Mouse (Mus musculus) heart, adult 2 months (tissue): ENCODE data around the gene Erbin. TPM values are rescaled to one million over a fixed set of nuclear protein-coding genes. Genes with fewer than 3 reads are reported as not detected.

ENCODE experiments used
- DNase-seq, 2 experiments: peaks; one replicate each; pipeline ENCODE4 v3.0.0; 2021
- H3K27ac ChIP-seq: fragments of 200-600 bp; 2 replicates; pipeline ENCODE4 v1.8.1; 2022
- H3K27me3 ChIP-seq: fragments of 200-500 bp; 2 replicates; pipeline ENCODE4 v1.6.1; 2012; ENCODE audit warnings: mild to moderate bottlenecking, low read length, inconsistent platforms, mixed read lengths; ENCODE audit not compliant: control insufficient read depth, insufficient read depth
- H3K36me3 ChIP-seq: fragments of 200-500 bp; 2 replicates; pipeline ENCODE4 v1.6.1; 2012; ENCODE audit warnings: low read length, inconsistent platforms; ENCODE audit not compliant: control insufficient read depth, insufficient read depth
- H3K4me1 ChIP-seq: fragments of 200-500 bp; 2 replicates; pipeline ENCODE4 v1.6.1; 2011; ENCODE audit warnings: low read length; ENCODE audit not compliant: control insufficient read depth, insufficient read depth
- H3K4me3 ChIP-seq: fragments of 200-600 bp; 2 replicates; pipeline ENCODE4 v1.8.1; 2022
- H3K79me2 ChIP-seq: fragments of 200-500 bp; replicated peaks from 2 replicates; pipeline ENCODE4 v1.6.1; 2012; ENCODE audit warnings: mild to moderate bottlenecking, inconsistent platforms, low read length, moderate library complexity, mixed read lengths; ENCODE audit not compliant: control insufficient read depth, insufficient read depth
- H3K9ac ChIP-seq: fragments of 200-500 bp; 2 replicates; pipeline ENCODE4 v1.6.1; 2012; ENCODE audit warnings: low read depth, mild to moderate bottlenecking, control low read depth, inconsistent platforms, low read length, mixed read lengths
- CTCF ChIP-seq: fragments of 200-600 bp; IDR thresholded peaks from 2 replicates; pipeline ENCODE4 v1.8.1; 2022; ENCODE audit warnings: antibody characterized with exemption, mild to moderate bottlenecking, moderate library complexity
- EP300 ChIP-seq: fragments of 200-500 bp; IDR thresholded peaks from 2 replicates; pipeline ENCODE4 v1.6.1; 2011; ENCODE audit warnings: low read depth, low read length, control low read depth; ENCODE audit not compliant: insufficient read depth
- POLR2A ChIP-seq: fragments of 200-500 bp; IDR thresholded peaks from 2 replicates; pipeline ENCODE4 v1.6.1; 2011; ENCODE audit warnings: mild to moderate bottlenecking, low read depth, low read length, control low read depth; ENCODE audit not compliant: insufficient read depth
- WGBS: fragments of 180-500 bp; shearing (Covaris S2); methylation state at CpG from one replicate; pipeline ENCODE4 v1.1.7; 2018; 5-methylcytosine and 5-hydroxymethylcytosine counted together
- intact Hi-C: fragments of 180-260 bp; cut with DNase I; formaldehyde crosslinking; loops from one replicate; pipeline ENCODE4 v1.15.1; 2025
- polyA plus RNA-seq: library from polyadenylated mRNA; depleted of rRNA; stranded (reverse); fragments of >200 nt; gene quantifications from 2 replicates; pipeline ENCODE4 v1.2.3, GENCODE M21; 2012
- total RNA-seq, 2 experiments: library from RNA; stranded (reverse); gene quantifications; 2 replicates each; pipeline ENCODE4 v1.2.3; 2021

The Erbin gene
- total and polyA plus RNA-seq, 3 experiments: 6.2 to 47.5 (median 44.0) TPM

DNA sequence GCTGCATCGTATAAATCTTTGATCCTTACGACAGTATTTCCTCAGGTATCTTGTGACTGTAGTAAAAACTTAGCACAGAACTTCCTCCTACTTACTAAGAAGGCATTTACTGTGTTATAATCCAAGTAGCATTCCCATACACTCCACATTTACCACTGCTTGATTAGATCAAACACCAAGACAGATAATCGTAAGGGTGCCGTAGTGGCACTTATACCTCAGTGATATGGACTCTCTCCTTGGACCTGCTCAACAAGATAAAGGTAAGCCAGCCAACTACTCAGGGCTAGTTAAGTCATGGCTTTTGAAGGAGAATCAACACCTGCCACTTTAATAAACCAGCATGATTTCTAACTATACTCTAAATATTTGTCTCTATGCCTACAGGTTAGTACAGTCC lies 39.1 kb downstream of the Erbin start:
- TF ChIP-seq POLR2A: no peak
- no peak for TF ChIP-seq EP300
- TF ChIP-seq CTCF: no peak
- H3K9ac ChIP-seq: no peak overlapping the region
- H3K27ac ChIP-seq: no peak overlapping the region
- no peak for DNase-seq
- intact Hi-C loops: no loop called here
- H3K79me2 ChIP-seq: peaks cover 3% of the 10 kb centered on the region
- H3K36me3 ChIP-seq: no peaks in the 10 kb centered on the region
- H3K27me3 ChIP-seq: no peaks in the 10 kb centered on the region
- H3K4me1 ChIP-seq: no peaks in the 10 kb centered on the region; the same call in 1 of the 2 replicates
- WGBS: 94% methylated on average over 4 of the region's 4 CpGs
- H3K4me3 ChIP-seq: no peak overlapping the region

DNA sequence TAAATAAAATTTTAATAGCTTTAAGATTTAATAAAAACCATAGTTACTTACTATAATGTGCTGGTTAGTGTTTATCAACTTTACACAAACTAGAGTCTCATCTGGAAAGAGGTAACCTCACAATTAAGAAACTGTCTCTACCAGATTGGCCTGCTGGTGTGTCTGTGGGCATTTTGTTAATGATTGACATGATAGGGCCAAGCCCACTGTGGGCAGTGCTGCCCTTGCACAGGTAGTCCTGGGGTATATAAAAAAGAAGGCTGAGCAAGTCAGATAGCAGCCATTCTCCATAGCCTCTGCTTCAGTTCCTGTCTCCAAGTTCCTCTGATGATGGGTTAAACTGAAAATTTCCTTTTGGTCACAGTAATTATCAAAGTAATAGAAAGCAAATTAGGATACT lies 43.6 kb downstream of the Erbin start:
- TF ChIP-seq POLR2A: no peak
- no peak for TF ChIP-seq EP300
- no peak for TF ChIP-seq CTCF
- H3K36me3 ChIP-seq: no peaks in the 10 kb centered on the region; the same call in 1 of the 2 replicates
- no peak overlapping the region for H3K9ac ChIP-seq
- peaks cover 5% of the 10 kb centered on the region for H3K79me2 ChIP-seq
- intact Hi-C loops: no loop called here
- no peak overlapping the region for H3K27ac ChIP-seq
- no peak overlapping the region for H3K4me3 ChIP-seq
- DNase-seq: no peak
- H3K27me3 ChIP-seq: no peaks in the 10 kb centered on the region
- H3K4me1 ChIP-seq: peaks cover 1% of the 10 kb centered on the region; the same call in 1 of the 2 replicates

DNA sequence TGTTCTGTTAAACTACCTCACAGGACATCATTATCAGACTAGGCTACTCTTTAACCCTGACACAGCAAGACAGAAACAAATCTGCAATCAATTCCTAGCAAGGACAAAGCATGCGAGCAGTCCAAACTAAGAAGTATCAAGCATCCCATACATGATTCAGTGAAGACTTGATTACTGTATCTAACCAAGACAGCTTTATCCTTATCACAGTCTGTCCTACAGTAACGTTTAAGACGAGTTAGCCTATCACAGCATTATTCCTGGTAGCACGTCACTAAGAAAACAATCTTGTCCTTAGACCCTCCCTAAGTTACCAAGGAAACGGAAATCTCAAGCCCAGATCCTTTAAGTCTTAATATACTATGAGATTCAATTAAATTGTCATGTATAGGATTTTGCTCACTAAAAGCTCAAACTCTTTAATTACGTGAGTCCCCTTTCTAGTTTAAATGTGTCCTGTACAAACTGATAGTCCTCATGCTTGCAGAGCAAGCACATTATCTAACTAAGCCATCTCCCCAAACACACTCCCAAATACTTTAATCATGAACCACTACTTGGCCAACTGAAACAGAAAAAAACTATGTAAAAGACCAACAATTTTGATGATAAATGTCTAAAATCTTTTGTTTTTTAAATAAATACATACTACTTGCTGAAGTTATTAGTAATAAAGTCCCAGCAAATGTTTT lies 44.3 kb downstream of the Erbin start:
- WGBS: 78% methylated on average over 6 of the region's 6 CpGs
- DNase-seq: no peak
- Histone ChIP-seq H3K27me3 (no peaks in the 10 kb centered on the region), H3K4me3 (no peak overlapping the region), H3K9ac (no peak overlapping the region), H3K36me3 (no peaks in the 10 kb centered on the region; the same call in 1 of the 2 replicates), H3K79me2 (peaks cover 5% of the 10 kb centered on the region), H3K27ac (no peak overlapping the region), H3K4me1 (peaks cover 1% of the 10 kb centered on the region; the same call in 1 of the 2 replicates)
- TF ChIP-seq POLR2A (no peak), CTCF (no peak), EP300 (no peak)
- intact Hi-C loops: no loop called here

DNA sequence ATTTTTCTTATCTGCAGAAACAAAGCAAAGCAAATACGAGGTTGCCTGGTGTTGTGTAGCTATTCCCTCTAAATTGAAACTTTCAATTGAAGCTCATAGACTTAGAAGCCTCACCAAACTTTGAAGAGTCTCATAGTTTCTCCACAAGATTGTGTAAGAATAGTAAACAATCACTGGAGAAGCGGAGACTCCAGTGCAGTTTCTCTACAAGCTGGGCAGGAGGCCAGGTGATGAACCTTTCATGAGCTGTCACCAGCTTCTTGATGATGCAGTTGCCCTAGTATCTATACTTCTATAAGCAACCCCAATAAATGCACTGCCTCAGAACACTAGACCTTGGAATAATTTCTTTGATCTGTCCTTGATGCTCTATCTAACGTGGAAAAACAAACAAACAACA lies 49.5 kb downstream of the Erbin start:
- intact Hi-C loops: loop anchor here (5.0 kb wide), 1 partner anchor 47 kb away; no protein-coding TSS in a partner anchor
- DNase-seq: no peak
- peaks cover 3% of the 10 kb centered on the region for H3K4me1 ChIP-seq

DNA sequence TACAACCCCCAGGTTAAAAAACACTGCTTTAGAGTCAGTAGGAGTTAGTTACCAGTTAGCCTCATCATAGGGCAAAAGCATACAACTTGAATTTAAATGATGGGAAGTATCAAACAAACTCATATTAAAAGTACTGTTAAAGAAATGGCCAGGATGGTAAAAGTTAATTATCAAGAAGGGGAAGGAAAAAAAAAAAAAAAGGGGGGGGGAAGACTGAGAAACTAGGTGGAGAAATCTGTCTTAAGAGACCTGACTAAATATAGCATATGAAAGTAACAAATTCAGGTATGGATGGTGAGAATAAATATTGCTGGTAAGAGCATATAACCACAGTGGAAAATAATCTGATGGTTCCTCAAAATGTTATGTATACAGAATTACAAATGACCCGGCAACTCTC lies 50.2 kb downstream of the Erbin start:
- WGBS: 97% methylated on average over 1 of the region's 1 CpGs

More for the DNA sequence above, 49.5 kb downstream of the Erbin start:
- Histone ChIP-seq H3K27me3 (no peaks in the 10 kb centered on the region), H3K4me3 (no peak overlapping the region), H3K9ac (no peak overlapping the region), H3K27ac (no peak overlapping the region), H3K79me2 (peaks cover 4% of the 10 kb centered on the region), H3K36me3 (peaks cover 7% of the 10 kb centered on the region)
- WGBS: 49% methylated on average over 3 of the region's 3 CpGs
- no peak for TF ChIP-seq CTCF
- TF ChIP-seq EP300: no peak
- TF ChIP-seq POLR2A: no peak

DNA sequence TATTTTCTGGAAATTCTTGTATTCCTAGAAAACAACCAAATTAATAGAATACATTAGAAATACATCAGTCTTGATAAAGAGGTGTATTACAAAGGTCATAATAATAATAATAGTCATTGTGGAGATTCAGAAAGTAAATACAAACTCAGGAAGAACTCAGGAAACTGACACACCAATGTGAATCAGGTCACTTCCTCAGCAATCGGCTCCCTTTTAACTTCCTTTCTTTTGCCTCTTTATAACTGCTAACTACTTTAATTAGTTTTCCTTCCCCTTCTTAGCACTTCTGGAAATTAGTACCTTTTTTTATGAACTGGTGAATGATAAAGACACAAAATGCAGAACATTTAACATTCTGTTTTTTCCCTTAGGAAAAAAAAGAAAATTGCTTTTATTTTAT lies 51.4 kb downstream of the Erbin start:
- no peak overlapping the region for H3K27ac ChIP-seq
- WGBS: 38% methylated on average over 1 of the region's 1 CpGs
- H3K9ac ChIP-seq: no peak overlapping the region
- peaks cover 7% of the 10 kb centered on the region for H3K36me3 ChIP-seq
- no peaks in the 10 kb centered on the region for H3K27me3 ChIP-seq
- TF ChIP-seq CTCF (no peak), EP300 (no peak), POLR2A (no peak)
- peaks cover 3% of the 10 kb centered on the region for H3K79me2 ChIP-seq
- no peak overlapping the region for H3K4me3 ChIP-seq
- peaks cover 3% of the 10 kb centered on the region for H3K4me1 ChIP-seq
- intact Hi-C loops: no loop called here
- no peak for DNase-seq

More for the DNA sequence above, 50.2 kb downstream of the Erbin start:
- intact Hi-C loops: loop anchor here (5.0 kb wide), 1 partner anchor 47 kb away; no protein-coding TSS in a partner anchor
- H3K36me3 ChIP-seq: peaks cover 7% of the 10 kb centered on the region
- no peak overlapping the region for H3K9ac ChIP-seq
- H3K4me3 ChIP-seq: no peak overlapping the region
- H3K27ac ChIP-seq: no peak overlapping the region
- H3K79me2 ChIP-seq: peaks cover 3% of the 10 kb centered on the region
- H3K27me3 ChIP-seq: no peaks in the 10 kb centered on the region
- DNase-seq: no peak
- TF ChIP-seq POLR2A (no peak), EP300 (no peak), CTCF (no peak)
- peaks cover 3% of the 10 kb centered on the region for H3K4me1 ChIP-seq
